Mouse (Mus musculus) forebrain, embryonic 14.5 days (tissue): ENCODE measurements around the gene Tubgcp4. TPM values are rescaled to one million over a fixed set of nuclear protein-coding genes. Genes with fewer than 3 reads are reported as not detected.

Experiments
- ATAC-seq: fragments of 200-750 bp; cut with Nextera tagmentation; 2 replicates; pipeline ENCODE4 v1.8.0; 2017; ENCODE audit warnings: mild to moderate bottlenecking, moderate library complexity
- DNase-seq: peaks from one replicate; pipeline ENCODE4 v3.0.0-alpha.2; 2015; ENCODE audit warnings: low spot score
- H3K27ac ChIP-seq: fragments of 300-500 bp; sonication (generic); 2 replicates; pipeline ENCODE4 v1.5.1; 2014; ENCODE audit warnings: low read depth, mild to moderate bottlenecking, control low read depth, low read length, moderate library complexity
- H3K27me3 ChIP-seq: fragments of 300-500 bp; sonication (generic); replicated peaks from 2 replicates; pipeline ENCODE4 v1.6.1; 2014; ENCODE audit warnings: low read length, control low read depth, mixed read lengths; ENCODE audit not compliant: control insufficient read depth, insufficient read depth
- H3K36me3 ChIP-seq: fragments of 300-500 bp; sonication (generic); 2 replicates; pipeline ENCODE4 v1.6.1; 2014; ENCODE audit warnings: low read length, control low read depth; ENCODE audit not compliant: control insufficient read depth, insufficient read depth
- H3K4me1 ChIP-seq: fragments of 300-500 bp; sonication (generic); 2 replicates; pipeline ENCODE4 v1.6.1; 2014; ENCODE audit warnings: antibody characterized with exemption, low read length, control low read depth; ENCODE audit not compliant: control insufficient read depth, insufficient read depth
- H3K4me2 ChIP-seq: fragments of 300-500 bp; sonication (generic); 2 replicates; pipeline ENCODE4 v1.6.1; 2014; ENCODE audit warnings: mild to moderate bottlenecking, control low read depth, low read length
- H3K4me3 ChIP-seq: fragments of 300-500 bp; sonication (generic); 2 replicates; pipeline ENCODE4 v1.5.1; 2014; ENCODE audit warnings: low read depth, low read length, control low read depth
- H3K9ac ChIP-seq: fragments of 300-500 bp; sonication (generic); 2 replicates; pipeline ENCODE4 v1.6.1; 2014; ENCODE audit warnings: mild to moderate bottlenecking, low read length, control low read depth, moderate library complexity
- H3K9me3 ChIP-seq: fragments of 300-500 bp; sonication (generic); replicated peaks from 2 replicates; pipeline ENCODE4 v1.6.1; 2016; ENCODE audit warnings: low read length, control low read depth, mixed read lengths; ENCODE audit not compliant: control insufficient read depth
- WGBS: fragments of 180-500 bp; shearing (Covaris S2); extraction: QIAGEN DNeasy Blood & Tissue Kit; methylation state at CpG from one replicate; pipeline ENCODE4 v1.1.7; 2014; 5-methylcytosine and 5-hydroxymethylcytosine counted together
- polyA plus RNA-seq: library from polyadenylated mRNA; unstranded; fragments of >200 nt; fragmentation: Nextera tagmentation; extraction: Ambion mirVana; gene quantifications from 2 replicates; pipeline ENCODE4 v1.2.1, GENCODE M21; 2014

The Tubgcp4 gene
- polyA plus RNA-seq, 1 experiment from 2014 or later = 38.9 TPM

DNA sequence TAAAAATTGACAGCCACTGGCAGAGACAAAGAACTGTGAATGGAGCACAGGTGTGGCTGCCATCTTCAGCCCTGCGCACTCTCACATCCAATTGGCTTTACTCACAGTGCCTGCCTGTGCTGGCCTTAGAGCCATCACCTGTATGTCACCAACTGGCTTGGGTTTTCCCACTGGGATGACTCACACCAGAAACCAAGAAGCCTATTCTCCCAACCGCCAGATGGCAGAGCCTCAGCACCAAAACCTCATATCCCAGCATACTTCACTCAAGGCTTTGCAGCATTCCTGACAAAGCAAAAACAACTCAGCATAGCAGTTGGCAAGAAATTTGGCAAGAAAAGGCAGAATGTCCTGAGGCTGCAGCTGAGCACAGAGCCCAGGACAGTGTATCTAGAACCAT is 52.6 kb downstream of the Tubgcp4 start:
- Histone ChIP-seq H3K4me2 (no peak overlapping the region), H3K27me3 (no peaks in the 10 kb centered on the region), H3K9ac (no peak overlapping the region), H3K36me3 (peaks cover 85% of the 10 kb centered on the region), H3K9me3 (no peaks in the 10 kb centered on the region), H3K27ac (peak overlapping the region; percentile 36; the same call in 1 of the 2 replicates), H3K4me3 (no peak overlapping the region), H3K4me1 (no peaks in the 10 kb centered on the region)
- DNase-seq (peak; percentile 46), ATAC-seq (peak; percentile 54; the same call in 1 of the 2 replicates)
- 83% methylated on average over 2 of the region's 2 CpGs for WGBS

DNA sequence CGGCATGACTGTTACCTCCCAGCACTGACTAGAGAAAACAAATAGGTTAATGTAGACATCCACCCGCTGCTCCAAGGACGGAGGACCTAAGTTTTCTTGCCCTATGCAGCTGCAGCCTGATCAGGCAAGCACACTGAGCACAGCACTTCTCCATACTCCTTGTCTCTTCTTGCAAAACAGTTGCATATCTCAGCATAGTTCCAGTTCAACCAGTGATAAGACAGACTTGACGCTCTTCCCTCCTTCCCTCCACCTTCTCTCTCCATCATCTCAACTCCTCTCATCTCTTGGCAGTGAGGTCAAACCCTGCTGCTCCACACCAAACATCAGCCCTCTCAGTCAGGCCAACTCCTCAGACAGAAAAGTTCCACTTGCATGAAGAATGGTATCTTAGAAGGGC is 57.7 kb downstream of the Tubgcp4 start:
- Histone ChIP-seq H3K4me2 (no peak overlapping the region), H3K27me3 (no peaks in the 10 kb centered on the region), H3K9me3 (no peaks in the 10 kb centered on the region), H3K36me3 (peaks cover 87% of the 10 kb centered on the region), H3K4me1 (no peaks in the 10 kb centered on the region), H3K9ac (no peak overlapping the region), H3K4me3 (no peak overlapping the region), H3K27ac (no peak overlapping the region)
- ATAC-seq (no peak), DNase-seq (no peak)
- 94% methylated on average over 4 of the region's 4 CpGs for WGBS

- Histone ChIP-seq H3K9me3 (no peaks in the 10 kb centered on the region), H3K27me3 (no peaks in the 10 kb centered on the region), H3K36me3 (peaks cover 87% of the 10 kb centered on the region), H3K9ac (no peak overlapping the region), H3K4me1 (no peaks in the 10 kb centered on the region), H3K4me2 (no peak overlapping the region), H3K4me3 (no peak overlapping the region), H3K27ac (no peak overlapping the region)
- WGBS = 95% methylated on average over 8 of the region's 8 CpGs
- DNase-seq = no peak
- no peak for ATAC-seq
Observed at GRCm38 (mm10) chr2:121235460-121236072, 65.1 kb downstream of the Tubgcp4 start.

DNA sequence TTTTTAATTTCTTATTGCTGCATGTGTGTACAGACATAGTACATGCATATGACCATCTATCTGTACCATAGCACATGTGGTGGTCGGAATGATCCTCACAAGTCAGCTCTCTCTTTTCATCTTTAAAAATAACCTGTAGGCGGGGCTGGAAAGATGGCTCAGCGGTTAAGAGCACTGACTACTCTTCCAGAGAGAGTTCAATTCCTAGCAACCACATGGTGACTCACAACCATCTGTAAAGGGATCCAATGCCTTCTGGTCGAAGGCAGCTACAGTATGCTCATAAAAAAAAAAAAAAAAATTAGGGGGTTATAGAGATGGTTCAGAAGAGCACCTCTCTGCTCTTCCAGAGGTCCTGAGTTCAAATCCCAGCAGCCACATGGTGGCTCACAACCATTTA is 69.0 kb downstream of the Tubgcp4 start:
- Histone ChIP-seq H3K27ac (no peak overlapping the region), H3K9ac (no peak overlapping the region), H3K9me3 (no peaks in the 10 kb centered on the region), H3K4me1 (no peaks in the 10 kb centered on the region), H3K4me3 (no peak overlapping the region), H3K27me3 (no peaks in the 10 kb centered on the region), H3K4me2 (no peak overlapping the region), H3K36me3 (peaks cover 87% of the 10 kb centered on the region)
- ATAC-seq = no peak
- no peak for DNase-seq
- 93% methylated on average over 4 of the region's 4 CpGs for WGBS

DNA sequence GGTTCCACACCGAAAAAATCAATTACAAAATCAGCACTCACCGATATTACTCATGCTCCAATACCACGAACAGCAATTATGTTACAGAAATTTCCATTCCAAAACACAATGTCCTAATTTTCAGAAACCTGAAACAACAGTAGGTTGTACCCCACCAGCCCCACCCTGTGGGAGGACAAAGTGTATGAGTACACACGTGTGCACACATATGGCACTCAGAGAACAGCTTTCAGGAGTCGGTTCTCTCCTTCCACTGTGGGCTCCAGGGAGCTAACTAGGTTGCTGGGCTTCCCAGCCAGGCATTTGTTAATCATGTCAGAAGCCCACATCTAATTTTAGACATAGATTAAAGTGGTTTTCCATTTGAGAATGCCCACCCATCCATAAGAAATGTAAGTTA is 73.6 kb downstream of the Tubgcp4 start:
- H3K36me3 ChIP-seq = peaks cover 90% of the 10 kb centered on the region
- no peak overlapping the region for H3K4me3 ChIP-seq
- no peaks in the 10 kb centered on the region for H3K9me3 ChIP-seq
- DNase-seq (no peak), ATAC-seq (no peak)
- no peak overlapping the region for H3K27ac ChIP-seq
- H3K4me2 ChIP-seq = no peak overlapping the region
- no peak overlapping the region for H3K9ac ChIP-seq
- 92% methylated on average over 5 of the region's 5 CpGs for WGBS
- H3K27me3 ChIP-seq = no peaks in the 10 kb centered on the region
- no peaks in the 10 kb centered on the region for H3K4me1 ChIP-seq

Other genes starting within 250 kb of the Tubgcp4 start
- gene Ubr1, start 199.9 kb upstream of the Tubgcp4 start, polyA plus RNA-seq = 23.8 and 32.8 TPM in 2 replicates
- 7.9 and 9.1 TPM in 2 replicates for gene Tmem62, start 193.6 kb upstream of the Tubgcp4 start, polyA plus RNA-seq
- gene Ccndbp1, start 162.3 kb upstream of the Tubgcp4 start, polyA plus RNA-seq = 79.4 and 82.4 TPM in 2 replicates
- gene Epb42, start 133.6 kb upstream of the Tubgcp4 start, polyA plus RNA-seq = 0.13 and 0.32 TPM in 2 replicates
- not detected in 2 replicates for gene Tgm5, start 84.8 kb upstream of the Tubgcp4 start, polyA plus RNA-seq
- not detected in 2 replicates for gene Tgm7, start 60.9 kb upstream of the Tubgcp4 start, polyA plus RNA-seq
- 37.2 and 38.0 TPM in 2 replicates for gene Adal, start 30.2 kb upstream of the Tubgcp4 start, polyA plus RNA-seq
- gene Lcmt2, start 30.0 kb upstream of the Tubgcp4 start, polyA plus RNA-seq = 22.7 and 27.8 TPM in 2 replicates
- gene Zscan29, start 471 bp downstream of the Tubgcp4 start, polyA plus RNA-seq = 8.5 and 9.7 TPM in 2 replicates
- 116 and 164 TPM in 2 replicates for gene Trp53bp1, start 100.8 kb downstream of the Tubgcp4 start, polyA plus RNA-seq
- gene Map1a, start 118.9 kb downstream of the Tubgcp4 start, polyA plus RNA-seq = 12.7 and 23.2 TPM in 2 replicates
- gene Ppip5k1, start 184.7 kb downstream of the Tubgcp4 start, polyA plus RNA-seq = 10.1 and 11.6 TPM in 2 replicates
- 19.8 and 24.7 TPM in 2 replicates for gene Ckmt1, start 187.1 kb downstream of the Tubgcp4 start, polyA plus RNA-seq
- 0.05 TPM in 1 of 2 replicates, not detected in the other for gene Strc, start 216.5 kb downstream of the Tubgcp4 start, polyA plus RNA-seq
- gene Pdia3, start 243.1 kb downstream of the Tubgcp4 start, polyA plus RNA-seq = 174 and 205 TPM in 2 replicates
- 2.0 and 3.2 TPM in 2 replicates for gene Catsper2, start 243.1 kb downstream of the Tubgcp4 start, polyA plus RNA-seq